Mouse (Mus musculus): ENCODE data around the gene Tmco1. TPM values are rescaled to one million over a fixed set of nuclear protein-coding genes. Genes with fewer than 3 reads are reported as not detected.

The Tmco1 gene
- polyA plus RNA-seq (2012; ENCODE audit: insufficient read depth, insufficient read length, missing spikeins), result 172 and 174 TPM in 2 replicates

DNA sequence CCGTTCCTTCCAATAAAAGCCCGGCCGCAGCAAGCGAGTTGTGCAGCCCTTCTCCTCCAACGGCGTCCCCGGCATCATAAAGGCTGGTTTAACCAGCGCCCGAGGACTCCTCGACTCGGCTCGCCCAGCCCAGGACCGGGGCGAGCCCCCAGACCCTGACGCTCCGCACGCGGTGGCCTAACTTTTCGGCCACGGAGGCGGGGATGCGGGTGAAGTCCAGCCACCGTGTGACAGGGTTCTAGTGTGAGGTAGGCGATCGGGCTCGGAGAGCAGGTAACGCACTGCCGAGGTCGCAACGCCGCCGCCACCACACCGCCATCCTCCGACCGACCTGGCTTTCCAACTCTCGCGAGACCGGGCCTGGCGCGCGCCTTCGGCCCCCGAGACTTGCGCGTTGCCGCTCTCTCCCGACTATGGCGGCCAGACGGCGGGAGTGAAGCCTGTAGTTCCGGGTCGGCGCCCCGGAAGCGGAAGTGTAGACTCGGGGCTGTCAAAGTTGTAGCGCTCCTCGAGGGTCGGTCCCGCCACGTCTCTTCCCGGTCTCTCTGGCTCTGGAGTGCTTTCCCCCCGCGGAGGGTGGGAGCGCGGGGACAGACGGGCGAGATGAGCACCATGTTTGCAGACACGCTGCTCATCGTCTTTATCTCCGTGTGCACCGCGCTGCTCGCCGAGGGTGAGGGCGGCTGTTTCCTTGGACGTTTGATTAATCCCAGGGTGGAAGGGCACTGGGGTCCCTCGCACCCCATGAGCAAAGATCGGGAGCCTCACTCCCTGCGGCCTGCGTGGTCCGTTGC lies at the start of gene Tmco1:
TSS of gene Tmco1 (plus strand) at position 118 of the 794 bp plus-strand sequence.
- H3K4me1 ChIP-seq (ENCODE audit: control insufficient read depth, insufficient read depth, insufficient read length, low read length), result peaks cover 3% of the 10 kb centered on the region; the same call in 1 of the 2 replicates
- peak within 1 kb of the TSS; percentile 91 for H3K27ac ChIP-seq (replicated peaks; ENCODE audit: low read depth, low read length)
- H3K4me3 ChIP-seq (ENCODE audit: insufficient read depth, low read depth, low read length), result peak within 1 kb of the TSS; percentile 99

GRCm38 (mm10) chr1:167259702-167260101 lies 48.5 kb upstream of the Tmco1 start:
- Histone ChIP-seq H3K4me1 (ENCODE audit: control insufficient read depth, insufficient read depth, insufficient read length, low read length) (peaks cover 6% of the 10 kb centered on the region; the same call in 1 of the 2 replicates), H3K27ac (replicated peaks; ENCODE audit: low read depth, low read length) (no peak overlapping the region), H3K4me3 (ENCODE audit: insufficient read depth, low read depth, low read length) (no peak overlapping the region)

GRCm38 (mm10) chr1:167261750-167262149 lies 46.4 kb upstream of the Tmco1 start:
- Histone ChIP-seq H3K4me1 (ENCODE audit: control insufficient read depth, insufficient read depth, insufficient read length, low read length) (peaks cover 6% of the 10 kb centered on the region; the same call in 1 of the 2 replicates), H3K4me3 (ENCODE audit: insufficient read depth, low read depth, low read length) (no peak overlapping the region), H3K27ac (replicated peaks; ENCODE audit: low read depth, low read length) (no peak overlapping the region)

- peak overlapping the region; percentile 4; the same call in 1 of the 2 replicates for H3K27ac ChIP-seq (replicated peaks; ENCODE audit: low read depth, low read length)
- H3K4me1 ChIP-seq (ENCODE audit: control insufficient read depth, insufficient read depth, insufficient read length, low read length), result peaks cover 6% of the 10 kb centered on the region; the same call in 1 of the 2 replicates
- H3K4me3 ChIP-seq (ENCODE audit: insufficient read depth, low read depth, low read length), result no peak overlapping the region
Observed at GRCm38 (mm10) chr1:167262489-167263041, 45.6 kb upstream of the Tmco1 start.

- H3K4me3 ChIP-seq (ENCODE audit: insufficient read depth, low read depth, low read length), result no peak overlapping the region
- peaks cover 9% of the 10 kb centered on the region for H3K4me1 ChIP-seq (ENCODE audit: control insufficient read depth, insufficient read depth, insufficient read length, low read length)
- H3K27ac ChIP-seq (replicated peaks; ENCODE audit: low read depth, low read length), result no peak overlapping the region
Observed at GRCm38 (mm10) chr1:167265366-167265765, 42.8 kb upstream of the Tmco1 start.

GRCm38 (mm10) chr1:167266720-167267119 lies 41.5 kb upstream of the Tmco1 start:
- H3K4me3 ChIP-seq (ENCODE audit: insufficient read depth, low read depth, low read length), result no peak overlapping the region
- no peak overlapping the region for H3K27ac ChIP-seq (replicated peaks; ENCODE audit: low read depth, low read length)
- H3K4me1 ChIP-seq (ENCODE audit: control insufficient read depth, insufficient read depth, insufficient read length, low read length), result peaks cover 13% of the 10 kb centered on the region

GRCm38 (mm10) chr1:167268360-167269063 lies 39.7 kb upstream of the Tmco1 start:
- Histone ChIP-seq H3K4me3 (ENCODE audit: insufficient read depth, low read depth, low read length) (no peak overlapping the region), H3K27ac (replicated peaks; ENCODE audit: low read depth, low read length) (no peak overlapping the region), H3K4me1 (ENCODE audit: control insufficient read depth, insufficient read depth, insufficient read length, low read length) (peaks cover 9% of the 10 kb centered on the region)

GRCm38 (mm10) chr1:167269350-167269811 lies 38.8 kb upstream of the Tmco1 start:
- Histone ChIP-seq H3K27ac (replicated peaks; ENCODE audit: low read depth, low read length) (no peak overlapping the region), H3K4me1 (ENCODE audit: control insufficient read depth, insufficient read depth, insufficient read length, low read length) (peaks cover 13% of the 10 kb centered on the region)

GRCm38 (mm10) chr1:167269856-167270270 lies 38.3 kb upstream of the Tmco1 start:
- Histone ChIP-seq H3K4me1 (ENCODE audit: control insufficient read depth, insufficient read depth, insufficient read length, low read length) (peaks cover 13% of the 10 kb centered on the region), H3K4me3 (ENCODE audit: insufficient read depth, low read depth, low read length) (no peak overlapping the region), H3K27ac (replicated peaks; ENCODE audit: low read depth, low read length) (0 out of 2 replicates have a peak overlapping the region, but pooled peaks have one; percentile 2)

More at GRCm38 (mm10) chr1:167269350-167269811, 38.8 kb upstream of the Tmco1 start:
- no peak overlapping the region for H3K4me3 ChIP-seq (ENCODE audit: insufficient read depth, low read depth, low read length)

DNA sequence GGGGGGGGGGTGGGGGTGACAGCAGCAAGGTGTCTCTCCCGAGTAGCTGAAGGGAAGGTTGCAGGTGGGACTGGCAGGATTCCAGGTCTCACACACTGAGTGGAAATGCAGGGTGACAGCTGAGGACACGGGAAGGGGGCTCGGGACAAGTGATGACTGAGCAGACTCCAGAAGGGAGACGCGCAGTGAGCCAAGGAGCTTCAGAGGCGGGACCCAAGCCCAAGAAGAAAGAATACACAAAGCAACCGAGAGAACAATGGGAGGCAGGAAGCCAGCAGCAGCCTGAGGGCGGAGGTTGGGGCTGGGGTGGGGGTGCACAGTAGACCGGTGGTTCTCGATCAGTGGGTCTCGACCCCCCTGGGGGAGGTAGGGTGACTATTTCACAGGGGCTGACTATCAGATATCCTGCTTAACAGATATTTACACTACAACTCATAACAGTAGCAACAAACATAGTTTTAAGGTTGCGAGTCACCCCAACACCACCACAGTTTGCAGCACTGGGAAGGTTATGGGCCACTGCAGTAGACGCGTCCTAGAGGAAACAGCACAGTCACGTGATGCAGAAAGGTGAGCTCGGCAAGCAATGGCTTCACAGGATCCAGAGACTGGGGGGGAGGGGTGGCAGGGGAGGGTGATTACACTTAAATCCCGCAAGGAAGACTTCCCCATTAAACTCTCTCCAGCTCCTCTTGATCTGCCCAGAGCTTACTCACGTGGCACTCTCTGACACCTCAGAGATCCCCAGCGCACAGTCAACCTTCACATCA lies 37.7 kb upstream of the Tmco1 start:
- H3K27ac ChIP-seq (replicated peaks; ENCODE audit: low read depth, low read length), result no peak overlapping the region
- H3K4me1 ChIP-seq (ENCODE audit: control insufficient read depth, insufficient read depth, insufficient read length, low read length), result peaks cover 13% of the 10 kb centered on the region
- no peak overlapping the region for H3K4me3 ChIP-seq (ENCODE audit: insufficient read depth, low read depth, low read length)

- Histone ChIP-seq H3K4me1 (ENCODE audit: control insufficient read depth, insufficient read depth, insufficient read length, low read length) (peaks cover 13% of the 10 kb centered on the region), H3K4me3 (ENCODE audit: insufficient read depth, low read depth, low read length) (no peak overlapping the region), H3K27ac (replicated peaks; ENCODE audit: low read depth, low read length) (no peak overlapping the region)
Observed at GRCm38 (mm10) chr1:167271304-167271703, 36.9 kb upstream of the Tmco1 start.

- Histone ChIP-seq H3K27ac (replicated peaks; ENCODE audit: low read depth, low read length) (no peak overlapping the region), H3K4me1 (ENCODE audit: control insufficient read depth, insufficient read depth, insufficient read length, low read length) (peaks cover 13% of the 10 kb centered on the region), H3K4me3 (ENCODE audit: insufficient read depth, low read depth, low read length) (no peak overlapping the region)
Observed at GRCm38 (mm10) chr1:167271841-167272240, 36.3 kb upstream of the Tmco1 start.

- peaks cover 13% of the 10 kb centered on the region for H3K4me1 ChIP-seq (ENCODE audit: control insufficient read depth, insufficient read depth, insufficient read length, low read length)
- H3K27ac ChIP-seq (replicated peaks; ENCODE audit: low read depth, low read length), result no peak overlapping the region
- H3K4me3 ChIP-seq (ENCODE audit: insufficient read depth, low read depth, low read length), result no peak overlapping the region
Observed at GRCm38 (mm10) chr1:167273380-167274163, 34.6 kb upstream of the Tmco1 start.
